Mouse (Mus musculus) neural tube, embryonic 15.5 days (tissue): ENCODE measurements around the gene Taf1d. TPM values are rescaled to one million over a fixed set of nuclear protein-coding genes. Genes with fewer than 3 reads are reported as not detected.

Experiments
- ATAC-seq: fragments of 200-750 bp; cut with Nextera tagmentation; 2 replicates; pipeline ENCODE4 v1.8.0; 2017; ENCODE audit warnings: mild to moderate bottlenecking, moderate TSS enrichment, moderate library complexity; ENCODE audit not compliant: low FRiP score
- H3K27ac ChIP-seq: fragments of 300-500 bp; sonication (generic); replicated peaks from 2 replicates; pipeline ENCODE4 v1.5.1; 2015; ENCODE audit warnings: mild to moderate bottlenecking, inconsistent platforms
- H3K27me3 ChIP-seq: fragments of 300-500 bp; sonication (generic); replicated peaks from 2 replicates; pipeline ENCODE4 v1.6.1; 2015; ENCODE audit warnings: inconsistent platforms
- H3K36me3 ChIP-seq: fragments of 300-500 bp; sonication (generic); 2 replicates; pipeline ENCODE4 v1.6.1; 2015; ENCODE audit warnings: inconsistent platforms
- H3K4me1 ChIP-seq: fragments of 300-500 bp; sonication (generic); 2 replicates; pipeline ENCODE4 v1.6.1; 2015; ENCODE audit warnings: inconsistent platforms
- H3K4me2 ChIP-seq: fragments of 300-500 bp; sonication (generic); 2 replicates; pipeline ENCODE4 v1.6.1; 2015; ENCODE audit warnings: inconsistent platforms, mild to moderate bottlenecking, moderate library complexity
- H3K4me3 ChIP-seq: fragments of 300-500 bp; sonication (generic); replicated peaks from 2 replicates; pipeline ENCODE4 v1.5.1; 2015; ENCODE audit warnings: mild to moderate bottlenecking, inconsistent platforms
- H3K9ac ChIP-seq: fragments of 300-500 bp; sonication (generic); replicated peaks from 2 replicates; pipeline ENCODE4 v1.6.1; 2015; ENCODE audit warnings: mild to moderate bottlenecking, inconsistent platforms
- H3K9me3 ChIP-seq: fragments of 300-500 bp; sonication (generic); replicated peaks from 2 replicates; pipeline ENCODE4 v1.6.1; 2016; ENCODE audit warnings: inconsistent platforms
- WGBS: fragments of 180-500 bp; shearing (Covaris S2); methylation state at CpG from one replicate; pipeline ENCODE4 v1.1.7; 2015; ENCODE audit warnings: mixed read lengths; 5-methylcytosine and 5-hydroxymethylcytosine counted together
- polyA plus RNA-seq: library from polyadenylated mRNA; unstranded; fragments of >200 nt; fragmentation: Nextera tagmentation; extraction: Ambion mirVana; gene quantifications from 2 replicates; pipeline ENCODE4 v1.2.1, GENCODE M21; 2015

Taf1d gene
- 57.9 and 58.2 TPM in 2 replicates for polyA plus RNA-seq

- Histone ChIP-seq H3K4me3 (peak within 1 kb of the TSS; percentile 98), H3K4me2 (peak within 1 kb of the TSS; percentile 79), H3K9me3 (no peaks in the 10 kb centered on the region), H3K36me3 (peaks cover 25% of the 10 kb centered on the region), H3K4me1 (peaks cover 44% of the 10 kb centered on the region), H3K27me3 (no peaks in the 10 kb centered on the region), H3K9ac (peak within 1 kb of the TSS; percentile 96), H3K27ac (peak within 1 kb of the TSS; percentile 93)
- WGBS = 13% methylated on average over 45 of the region's 45 CpGs
- ATAC-seq = peak; percentile 99
Observed at GRCm38 (mm10) chr9:15305503-15306397, at the start of gene Taf1d. Taf1d (plus strand) TSS chr9:15306214.

- ATAC-seq = no peak; the same call in 1 of the 2 replicates
- 87% methylated on average over 3 of the region's 3 CpGs for WGBS
Observed at GRCm38 (mm10) chr9:15256214-15256613, 49.8 kb upstream of the Taf1d start.

GRCm38 (mm10) chr9:15261980-15262379 lies 44.0 kb upstream of the Taf1d start:
- no peak overlapping the region for H3K9ac ChIP-seq
- no peaks in the 10 kb centered on the region for H3K27me3 ChIP-seq
- H3K4me3 ChIP-seq = no peak overlapping the region
- WGBS = 94% methylated on average over 8 of the region's 8 CpGs
- ATAC-seq = no peak
- peaks cover 61% of the 10 kb centered on the region for H3K36me3 ChIP-seq
- no peak overlapping the region for H3K4me2 ChIP-seq
- H3K9me3 ChIP-seq = no peaks in the 10 kb centered on the region
- H3K4me1 ChIP-seq = no peaks in the 10 kb centered on the region
- no peak overlapping the region for H3K27ac ChIP-seq

More at GRCm38 (mm10) chr9:15256214-15256613, 49.8 kb upstream of the Taf1d start:
- Histone ChIP-seq H3K27me3 (no peaks in the 10 kb centered on the region), H3K4me1 (no peaks in the 10 kb centered on the region), H3K9me3 (no peaks in the 10 kb centered on the region), H3K36me3 (peaks cover 11% of the 10 kb centered on the region), H3K9ac (no peak overlapping the region), H3K4me3 (no peak overlapping the region), H3K27ac (no peak overlapping the region), H3K4me2 (no peak overlapping the region)

GRCm38 (mm10) chr9:15263487-15263886 lies 42.5 kb upstream of the Taf1d start:
- H3K9ac ChIP-seq = no peak overlapping the region
- H3K9me3 ChIP-seq = no peaks in the 10 kb centered on the region
- WGBS = 95% methylated on average over 10 of the region's 10 CpGs

GRCm38 (mm10) chr9:15273981-15274380 lies 32.0 kb upstream of the Taf1d start:
- no peak overlapping the region for H3K4me3 ChIP-seq
- no peak overlapping the region for H3K4me2 ChIP-seq
- 97% methylated on average over 2 of the region's 2 CpGs for WGBS
- peaks cover 79% of the 10 kb centered on the region for H3K36me3 ChIP-seq
- H3K9me3 ChIP-seq = no peaks in the 10 kb centered on the region
- H3K9ac ChIP-seq = no peak overlapping the region
- H3K27ac ChIP-seq = no peak overlapping the region
- peaks cover 14% of the 10 kb centered on the region for H3K4me1 ChIP-seq
- no peaks in the 10 kb centered on the region for H3K27me3 ChIP-seq
- no peak for ATAC-seq

More at GRCm38 (mm10) chr9:15263487-15263886, 42.5 kb upstream of the Taf1d start:
- no peak overlapping the region for H3K4me2 ChIP-seq
- no peak overlapping the region for H3K4me3 ChIP-seq
- peaks cover 75% of the 10 kb centered on the region for H3K36me3 ChIP-seq
- ATAC-seq = no peak
- H3K4me1 ChIP-seq = no peaks in the 10 kb centered on the region
- no peak overlapping the region for H3K27ac ChIP-seq
- H3K27me3 ChIP-seq = no peaks in the 10 kb centered on the region

- H3K9me3 ChIP-seq = no peaks in the 10 kb centered on the region
- WGBS = 95% methylated on average over 4 of the region's 4 CpGs
- peaks cover 51% of the 10 kb centered on the region for H3K36me3 ChIP-seq
- no peak overlapping the region for H3K4me2 ChIP-seq
- H3K4me3 ChIP-seq = no peak overlapping the region
- no peak overlapping the region for H3K27ac ChIP-seq
- H3K27me3 ChIP-seq = no peaks in the 10 kb centered on the region
- H3K4me1 ChIP-seq = peaks cover 30% of the 10 kb centered on the region
- no peak for ATAC-seq
- H3K9ac ChIP-seq = no peak overlapping the region
Observed at GRCm38 (mm10) chr9:15276855-15277254, 29.2 kb upstream of the Taf1d start.

GRCm38 (mm10) chr9:15278343-15278742 lies 27.7 kb upstream of the Taf1d start:
- WGBS = 95% methylated on average over 3 of the region's 3 CpGs
- H3K9me3 ChIP-seq = no peaks in the 10 kb centered on the region

GRCm38 (mm10) chr9:15279139-15279648 lies 26.8 kb upstream of the Taf1d start:
- H3K36me3 ChIP-seq = peaks cover 35% of the 10 kb centered on the region
- H3K4me1 ChIP-seq = peaks cover 30% of the 10 kb centered on the region
- WGBS = 9% methylated on average over 19 of the region's 19 CpGs
- H3K4me2 ChIP-seq = peak overlapping the region; percentile 63
- peak overlapping the region; percentile 91 for H3K27ac ChIP-seq
- peak overlapping the region; percentile 99 for H3K4me3 ChIP-seq
- H3K27me3 ChIP-seq = no peaks in the 10 kb centered on the region
- no peaks in the 10 kb centered on the region for H3K9me3 ChIP-seq
- H3K9ac ChIP-seq = peak overlapping the region; percentile 99
- ATAC-seq = no peak; the same call in 1 of the 2 replicates

More at GRCm38 (mm10) chr9:15278343-15278742, 27.7 kb upstream of the Taf1d start:
- no peak for ATAC-seq
- Histone ChIP-seq H3K27me3 (no peaks in the 10 kb centered on the region), H3K4me1 (peaks cover 30% of the 10 kb centered on the region), H3K36me3 (peaks cover 36% of the 10 kb centered on the region), H3K27ac (no peak overlapping the region), H3K4me3 (no peak overlapping the region), H3K9ac (no peak overlapping the region), H3K4me2 (peak overlapping the region; percentile 63; the same call in 1 of the 2 replicates)

GRCm38 (mm10) chr9:15279649-15280490 lies 26.1 kb upstream of the Taf1d start, which contains the start of gene Med17:
Med17 (minus strand) TSS chr9:15279931.
- peak; percentile 99 for ATAC-seq
- H3K9me3 ChIP-seq = no peaks in the 10 kb centered on the region
- H3K9ac ChIP-seq = peak within 1 kb of the TSS; percentile 99
- H3K27ac ChIP-seq = peak within 1 kb of the TSS; percentile 91
- H3K4me1 ChIP-seq = peaks cover 30% of the 10 kb centered on the region
- peak within 1 kb of the TSS; percentile 63 for H3K4me2 ChIP-seq
- H3K36me3 ChIP-seq = peaks cover 33% of the 10 kb centered on the region
- no peaks in the 10 kb centered on the region for H3K27me3 ChIP-seq
- H3K4me3 ChIP-seq = peak within 1 kb of the TSS; percentile 99
- WGBS = under 1% methylated on average over 57 of the region's 57 CpGs

- peaks cover 27% of the 10 kb centered on the region for H3K36me3 ChIP-seq
- H3K27me3 ChIP-seq = no peaks in the 10 kb centered on the region
- peak overlapping the region; percentile 44 for H3K9ac ChIP-seq
- peaks cover 30% of the 10 kb centered on the region for H3K4me1 ChIP-seq
- WGBS = 46% methylated on average over 5 of the region's 5 CpGs
- H3K27ac ChIP-seq = peak overlapping the region; percentile 60
- H3K9me3 ChIP-seq = no peaks in the 10 kb centered on the region
- peak overlapping the region; percentile 99 for H3K4me3 ChIP-seq
- ATAC-seq = peak; percentile 8; the same call in 1 of the 2 replicates
- peak overlapping the region; percentile 63 for H3K4me2 ChIP-seq
Observed at GRCm38 (mm10) chr9:15280491-15280879, 25.5 kb upstream of the Taf1d start.

GRCm38 (mm10) chr9:15285443-15285842 lies 20.6 kb upstream of the Taf1d start:
- Histone ChIP-seq H3K27me3 (no peaks in the 10 kb centered on the region), H3K36me3 (peaks cover 29% of the 10 kb centered on the region), H3K9me3 (no peaks in the 10 kb centered on the region), H3K4me2 (no peak overlapping the region), H3K4me3 (no peak overlapping the region), H3K9ac (no peak overlapping the region), H3K27ac (no peak overlapping the region), H3K4me1 (peaks cover 10% of the 10 kb centered on the region)
- 80% methylated on average over 3 of the region's 3 CpGs for WGBS
- ATAC-seq = no peak
